15 mouse cellular contexts compared by ENCODE assay signal in genomic region chr8:104184905-104185304, GRCm38 (mm10). TPM values are rescaled to one million over a fixed set of nuclear protein-coding genes. Genes with fewer than 3 reads are reported as not detected.
A peak's percentile ranks its signal among the peaks of the same experiment; 100 is the strongest.
DNase-seq lines count a peak whose midpoint lies in the region; ATAC-seq and TF ChIP-seq lines count a peak whose summit lies in the region.
"Had no signal": no experiment of that assay in that cellular context is flagged by ENCODE, and none has a peak within 500 bp of the region (broad histone marks: within the 10 kb centered on the region; RNA-seq: fewer than 3 reads in every experiment).

No protein-coding gene starts in this region.

- H3K4me3 ChIP-seq in limb, embryonic 12.5 days (replicated peaks): no peak overlapping the region
- H3K4me3 ChIP-seq in limb, embryonic 10.5 days: no peak overlapping the region
- no peak overlapping the region for H3K4me3 ChIP-seq in neural tube, embryonic 13.5 days
- H3K4me3 ChIP-seq in neural tube, embryonic 15.5 days (replicated peaks): no peak overlapping the region
- no peak overlapping the region for H3K4me3 ChIP-seq in hindbrain, embryonic 11.5 days (ENCODE audit: low read depth, low read length)
- no peak overlapping the region for H3K4me3 ChIP-seq in neural tube, embryonic 14.5 days (ENCODE audit: low read depth, low read length)
- no peak overlapping the region for H3K4me3 ChIP-seq in cerebellum, adult 2 months (replicated peaks; ENCODE audit: insufficient read depth, low read depth, low read length)
- H3K4me3 ChIP-seq: forebrain, embryonic 13.5 days; liver, embryonic 13.5 days had no signal

- H3K27me3 ChIP-seq in limb, embryonic 12.5 days: 0 out of 2 replicates have a peak, but pooled peaks cover 9% of the 10 kb centered on the region
- H3K27me3 ChIP-seq in limb, embryonic 10.5 days (ENCODE audit: low read depth, poor library complexity, severe bottlenecking): peaks cover 4% of the 10 kb centered on the region; the same call in 1 of the 2 replicates
- no peaks in the 10 kb centered on the region for H3K27me3 ChIP-seq in neural tube, embryonic 13.5 days
- H3K27me3 ChIP-seq in neural tube, embryonic 15.5 days (replicated peaks): no peaks in the 10 kb centered on the region
- H3K27me3 ChIP-seq in hindbrain, embryonic 11.5 days (ENCODE audit: control insufficient read depth, insufficient read depth, low read length): no peaks in the 10 kb centered on the region
- no peaks in the 10 kb centered on the region for H3K27me3 ChIP-seq in neural tube, embryonic 14.5 days (ENCODE audit: control insufficient read depth, insufficient read depth, low read length)
- H3K27me3 ChIP-seq in cerebellum, adult 2 months (ENCODE audit: control insufficient read depth, insufficient read depth, low read length): no peaks in the 10 kb centered on the region

- no peak overlapping the region for H3K4me2 ChIP-seq in limb, embryonic 12.5 days
- H3K4me2 ChIP-seq in neural tube, embryonic 13.5 days: no peak overlapping the region
- no peak overlapping the region for H3K4me2 ChIP-seq in neural tube, embryonic 15.5 days
- H3K4me2 ChIP-seq in hindbrain, embryonic 11.5 days (replicated peaks; ENCODE audit: low read depth, low read length): no peak overlapping the region
- H3K4me2 ChIP-seq in neural tube, embryonic 14.5 days (ENCODE audit: low read depth, low read length): no peak overlapping the region
- H3K4me2 ChIP-seq: forebrain, embryonic 13.5 days; liver, embryonic 13.5 days had no signal

- no peak for DNase-seq in limb, embryonic 10.5 days (ENCODE audit: low spot score)
- no peak for DNase-seq in hindbrain, embryonic 11.5 days (ENCODE audit: low spot score)
- DNase-seq in right cerebral cortex, adult 2 months (ENCODE audit: low spot score in 2 of 2): no peak
- DNase-seq in cerebellum, adult 2 months: no peak
- DNase-seq: adrenal gland, postnatal 14 days; cerebellum, adult 9-10 months; kidney, postnatal 36 days; liver, embryonic 13.5 days; thymus, postnatal 4 days had no signal

- 35% methylated on average over 6 of the region's 6 CpGs for WGBS in limb, embryonic 12.5 days
- WGBS in limb, embryonic 10.5 days: 39% methylated on average over 6 of the region's 6 CpGs
- 26% methylated on average over 6 of the region's 6 CpGs for WGBS in neural tube, embryonic 13.5 days
- 31% methylated on average over 6 of the region's 6 CpGs for WGBS in neural tube, embryonic 15.5 days
- 35% methylated on average over 6 of the region's 6 CpGs for WGBS in hindbrain, embryonic 11.5 days
- 35% methylated on average over 6 of the region's 6 CpGs for WGBS in neural tube, embryonic 14.5 days
- WGBS in cerebellum, adult 2 months: 25% methylated on average over 6 of the region's 6 CpGs

- H3K9ac ChIP-seq in limb, embryonic 12.5 days (replicated peaks): peak overlapping the region; percentile 40; the same call in 1 of the 2 replicates
- no peak overlapping the region for H3K9ac ChIP-seq in neural tube, embryonic 13.5 days
- no peak overlapping the region for H3K9ac ChIP-seq in neural tube, embryonic 15.5 days (replicated peaks)
- H3K9ac ChIP-seq in hindbrain, embryonic 11.5 days (ENCODE audit: low read depth, low read length): no peak overlapping the region
- H3K9ac ChIP-seq in neural tube, embryonic 14.5 days (replicated peaks; ENCODE audit: low read depth, low read length): no peak overlapping the region
- H3K9ac ChIP-seq: forebrain, embryonic 13.5 days; liver, embryonic 13.5 days had no signal

- no peak for ATAC-seq in limb, embryonic 12.5 days (ENCODE audit: insufficient number of reproducible peaks, insufficient read depth, low FRiP score, low TSS enrichment, low read depth)
- ATAC-seq in neural tube, embryonic 13.5 days (ENCODE audit: low read depth): no peak
- no peak for ATAC-seq in neural tube, embryonic 15.5 days (ENCODE audit: low FRiP score)
- peak; percentile 61; the same call in 1 of the 2 replicates for ATAC-seq in hindbrain, embryonic 11.5 days (ENCODE audit: low FRiP score)
- ATAC-seq in neural tube, embryonic 14.5 days (ENCODE audit: low read depth): peak; percentile 41; the same call in 1 of the 2 replicates
- ATAC-seq: CD4-positive, CD25-positive, alpha-beta regulatory T cell, adult 4 months; forebrain, embryonic 13.5 days had no signal

- no peaks in the 10 kb centered on the region for H3K36me3 ChIP-seq in limb, embryonic 12.5 days
- no peaks in the 10 kb centered on the region for H3K36me3 ChIP-seq in limb, embryonic 10.5 days
- H3K36me3 ChIP-seq in neural tube, embryonic 13.5 days: no peaks in the 10 kb centered on the region
- H3K36me3 ChIP-seq in neural tube, embryonic 15.5 days: no peaks in the 10 kb centered on the region
- no peaks in the 10 kb centered on the region for H3K36me3 ChIP-seq in hindbrain, embryonic 11.5 days (ENCODE audit: control insufficient read depth, insufficient read depth, low read length)
- H3K36me3 ChIP-seq in neural tube, embryonic 14.5 days (ENCODE audit: control insufficient read depth, insufficient read depth, low read length): no peaks in the 10 kb centered on the region
- H3K36me3 ChIP-seq: liver, embryonic 13.5 days had no signal

- no peak overlapping the region for H3K27ac ChIP-seq in limb, embryonic 12.5 days
- H3K27ac ChIP-seq in limb, embryonic 10.5 days: no peak overlapping the region
- 0 out of 2 replicates have a peak overlapping the region, but pooled peaks have one; percentile 23 for H3K27ac ChIP-seq in neural tube, embryonic 13.5 days (replicated peaks)
- no peak overlapping the region for H3K27ac ChIP-seq in neural tube, embryonic 15.5 days (replicated peaks)
- H3K27ac ChIP-seq in hindbrain, embryonic 11.5 days (ENCODE audit: low read depth, low read length): no peak overlapping the region
- H3K27ac ChIP-seq in neural tube, embryonic 14.5 days (ENCODE audit: low read depth, low read length): no peak overlapping the region
- no peak overlapping the region for H3K27ac ChIP-seq in cerebellum, adult 2 months (ENCODE audit: insufficient read depth, low read length)
- H3K27ac ChIP-seq: forebrain, embryonic 13.5 days; liver, embryonic 13.5 days had no signal

- no peaks in the 10 kb centered on the region for H3K9me3 ChIP-seq in limb, embryonic 12.5 days
- no peaks in the 10 kb centered on the region for H3K9me3 ChIP-seq in limb, embryonic 10.5 days (replicated peaks)
- no peaks in the 10 kb centered on the region for H3K9me3 ChIP-seq in neural tube, embryonic 13.5 days
- no peaks in the 10 kb centered on the region for H3K9me3 ChIP-seq in neural tube, embryonic 15.5 days (replicated peaks)
- no peaks in the 10 kb centered on the region for H3K9me3 ChIP-seq in hindbrain, embryonic 11.5 days (ENCODE audit: control insufficient read depth, low read length)
- H3K9me3 ChIP-seq in neural tube, embryonic 14.5 days (ENCODE audit: control insufficient read depth, low read length): no peaks in the 10 kb centered on the region
- H3K9me3 ChIP-seq: forebrain, embryonic 13.5 days; liver, embryonic 13.5 days had no signal

- H3K4me1 ChIP-seq in limb, embryonic 12.5 days (replicated peaks): peaks cover 3% of the 10 kb centered on the region; the same call in 1 of the 2 replicates
- peaks cover 6% of the 10 kb centered on the region; the same call in 1 of the 2 replicates for H3K4me1 ChIP-seq in limb, embryonic 10.5 days
- peaks cover 8% of the 10 kb centered on the region; the same call in 1 of the 2 replicates for H3K4me1 ChIP-seq in neural tube, embryonic 13.5 days (replicated peaks)
- 0 out of 2 replicates have a peak, but pooled peaks cover 5% of the 10 kb centered on the region for H3K4me1 ChIP-seq in neural tube, embryonic 15.5 days
- no peaks in the 10 kb centered on the region; the same call in 1 of the 2 replicates for H3K4me1 ChIP-seq in hindbrain, embryonic 11.5 days (replicated peaks; ENCODE audit: control insufficient read depth, insufficient read depth, low read length)
- no peaks in the 10 kb centered on the region for H3K4me1 ChIP-seq in neural tube, embryonic 14.5 days (ENCODE audit: control insufficient read depth, insufficient read depth, low read length)
- no peaks in the 10 kb centered on the region for H3K4me1 ChIP-seq in cerebellum, adult 2 months (ENCODE audit: control insufficient read depth, insufficient read depth, low read length)
- H3K4me1 ChIP-seq: liver, embryonic 13.5 days had no signal

- no peak for TF ChIP-seq POLR2A in cerebellum, adult 2 months (IDR thresholded peaks at IDR 0.05; ENCODE audit: borderline replicate concordance, insufficient read depth, low read length)

- no peak for TF ChIP-seq CTCF in cerebellum, adult 2 months (IDR thresholded peaks at IDR 0.05; ENCODE audit: borderline replicate concordance, insufficient read depth, low read depth, low read length)

RNA-seq across cellular contexts. Expression of gene Bean1, which starts 14.7 kb away (rescaled TPM):
- 0.42 and 0.53 TPM in 2 replicates for polyA plus RNA-seq in limb, embryonic 12.5 days (2016; fragmentation: Nextera tagmentation; extraction: Ambion mirVana)
- 0.10 and 0.23 TPM in 2 replicates for polyA plus RNA-seq in limb, embryonic 10.5 days (2016; fragmentation: Nextera tagmentation; extraction: Ambion mirVana)
- 5.8 and 6.0 TPM in 2 replicates for polyA plus RNA-seq in neural tube, embryonic 13.5 days (2015; fragmentation: Nextera tagmentation; extraction: Ambion mirVana)
- polyA plus RNA-seq in neural tube, embryonic 15.5 days (2015; fragmentation: Nextera tagmentation; extraction: Ambion mirVana): 9.0 and 9.8 TPM in 2 replicates
- 0.71 and 0.88 TPM in 2 replicates for polyA plus RNA-seq in hindbrain, embryonic 11.5 days (2014; fragmentation: Nextera tagmentation; extraction: Ambion mirVana)
- polyA plus RNA-seq in neural tube, embryonic 14.5 days (2014; fragmentation: Nextera tagmentation; extraction: Ambion mirVana): 10.2 and 13.5 TPM in 2 replicates
- polyA plus RNA-seq in cerebellum, adult 2 months (2012; rRNA removed): 21.8 and 23.0 TPM in 2 replicates
- polyA plus RNA-seq: CD4-positive, CD25-positive, alpha-beta regulatory T cell, adult 4 months; liver, embryonic 13.5 days had no signal

Comparison
In these comparisons a context has a peak if more than half of its experiments do, and no peak if none do; other contexts are left out.
1. ATAC-seq: peak in hindbrain, embryonic 11.5 days (single experiment) and neural tube, embryonic 14.5 days (single experiment); none in limb, embryonic 12.5 days (single experiment), neural tube, embryonic 13.5 days (single experiment) and neural tube, embryonic 15.5 days (single experiment).